Mouse (Mus musculus) small intestine, adult 2 months (tissue): ENCODE measurements around the gene Cd300ld2.

Experiments used
- CTCF ChIP-seq: fragments of 200-500 bp; IDR thresholded peaks from 2 replicates; pipeline ENCODE4 v1.5.1; 2012; ENCODE audit warnings: low read depth, mild to moderate bottlenecking, control low read depth, inconsistent platforms, low read length, moderate library complexity, mixed read lengths; ENCODE audit not compliant: insufficient replicate concordance, insufficient read length; ENCODE audit errors: extremely low read depth
- POLR2A ChIP-seq: fragments of 200-500 bp; IDR thresholded peaks from 2 replicates; pipeline ENCODE4 v1.6.1; 2012; ENCODE audit warnings: low read depth, mild to moderate bottlenecking, control low read depth, inconsistent platforms, low read length, moderate library complexity

- no peak for TF ChIP-seq POLR2A
- TF ChIP-seq CTCF: no peak
These were observed 50.7 kb downstream of the Cd300ld2 start for GRCm38 (mm10) chr11:114965182-114965828.
